8 mouse cellular contexts compared by ENCODE assay signal in the genomic region with DNA sequence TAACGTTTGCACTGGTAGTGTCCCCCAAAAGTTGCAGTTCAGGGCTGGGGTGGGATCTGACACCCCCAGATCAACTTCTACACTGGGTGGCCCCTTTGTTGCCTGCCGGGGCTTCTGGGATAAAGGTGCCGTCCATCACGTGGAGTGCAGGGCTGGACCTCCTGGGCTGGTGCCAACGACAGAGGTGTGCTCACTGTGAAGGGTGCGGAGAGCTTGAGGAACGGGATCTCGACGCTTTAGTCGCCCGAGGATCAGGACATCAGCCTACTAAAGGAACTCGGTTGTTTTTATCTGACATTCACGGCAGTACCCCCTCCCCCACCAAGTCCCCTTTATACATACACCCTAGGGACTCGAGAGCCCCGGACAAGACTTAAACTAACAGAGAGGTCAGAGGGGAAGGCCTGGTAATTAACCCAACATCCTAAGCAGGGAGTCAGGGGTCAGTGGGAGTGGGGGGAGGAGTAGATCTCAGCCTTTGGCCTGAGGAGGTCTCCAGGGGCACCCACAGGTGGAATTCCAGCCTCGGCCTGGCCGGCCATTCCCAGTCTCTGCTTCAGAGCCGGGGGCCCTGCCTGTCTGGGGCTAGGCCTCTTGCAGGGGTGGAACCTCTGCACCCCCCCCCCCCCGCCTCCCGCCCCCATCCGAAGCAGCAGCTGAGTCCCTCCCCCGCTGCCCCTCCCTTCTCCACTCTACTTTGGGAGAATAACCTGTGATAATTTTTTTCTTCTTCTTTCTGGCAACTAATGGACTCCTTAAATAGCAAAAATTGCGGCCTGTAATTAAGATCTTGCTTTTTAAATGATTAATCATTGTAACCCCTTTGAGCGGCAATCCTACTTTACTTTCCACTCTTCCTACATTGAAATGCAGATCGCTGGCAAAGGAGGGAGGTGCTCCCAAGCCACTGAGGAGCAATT. TPM values are rescaled to one million over a fixed set of nuclear protein-coding genes. Genes with fewer than 3 reads are reported as not detected.
DNase-seq lines count a peak whose midpoint lies in the region; ATAC-seq and TF ChIP-seq lines count a peak whose summit lies in the region.

No protein-coding gene starts in this region.

- no peaks in the 10 kb centered on the region for H3K9me3 ChIP-seq in heart, embryonic 11.5 days (replicated peaks; ENCODE audit: control insufficient read depth, low read length)
- no peaks in the 10 kb centered on the region for H3K9me3 ChIP-seq in ES-E14 (ENCODE audit: control insufficient read depth, insufficient read depth, low read depth, low read length)
- H3K9me3 ChIP-seq in hindbrain, embryonic 10.5 days: no peaks in the 10 kb centered on the region

- H3K27ac ChIP-seq in heart, embryonic 11.5 days (ENCODE audit: low read depth, low read length): no peak overlapping the region
- H3K27ac ChIP-seq in ES-E14 (ENCODE audit: insufficient read depth, low read depth, low read length, poor library complexity, severe bottlenecking): no peak overlapping the region
- peak overlapping the region; percentile 87 for H3K27ac ChIP-seq in hindbrain, embryonic 10.5 days

- H3K27me3 ChIP-seq in heart, embryonic 11.5 days (ENCODE audit: control insufficient read depth, insufficient read depth, low read length): peaks cover 74% of the 10 kb centered on the region
- H3K27me3 ChIP-seq in hindbrain, embryonic 10.5 days (ENCODE audit: insufficient read depth, poor library complexity, severe bottlenecking): peaks cover 100% of the 10 kb centered on the region

- intact Hi-C loops in heart, postnatal 36 days (cut with DNase I): no loop called here

- ATAC-seq in heart, embryonic 11.5 days (replicated peaks; ENCODE audit: insufficient number of reproducible peaks, low FRiP score, low TSS enrichment): no peak; the same call in 1 of the 2 replicates

- no peaks in the 10 kb centered on the region for H3K36me3 ChIP-seq in heart, embryonic 11.5 days (ENCODE audit: control insufficient read depth, insufficient read depth, low read length)
- H3K36me3 ChIP-seq in ES-E14 (ENCODE audit: control insufficient read depth, insufficient read depth, low read length, poor library complexity, severe bottlenecking): no peaks in the 10 kb centered on the region
- no peaks in the 10 kb centered on the region for H3K36me3 ChIP-seq in hindbrain, embryonic 10.5 days

- peak overlapping the region; percentile 71 for H3K4me2 ChIP-seq in heart, embryonic 11.5 days

- in situ Hi-C loops in ES-E14 (cut with MboI; ENCODE audit: low sequenced_read_pairs in 2 of 2, unreplicated experiment in 2 of 2): no loop called here

- 4% methylated on average over 25 of the region's 25 CpGs for WGBS in heart, embryonic 11.5 days (ENCODE audit: insufficient replicate concordance)
- WGBS in hindbrain, embryonic 10.5 days: under 1% methylated on average over 25 of the region's 25 CpGs

- DNase-seq in heart, postnatal 36 days: no peak
- no peak for DNase-seq in ES-E14 (ENCODE audit: low read depth, low spot score)
- DNase-seq in hindbrain, embryonic 10.5 days (ENCODE audit: low spot score): peak; percentile 52
- DNase-seq in mesoderm, embryonic 11.5 days (ENCODE audit: low read depth, low spot score): peak; percentile 54
- DNase-seq in layer of hippocampus, adult 9-10 months (ENCODE audit: low spot score): no peak
- no peak for DNase-seq in adrenal gland, postnatal 25 days
- no peak for DNase-seq in urinary bladder, postnatal 10 days (ENCODE audit: low spot score)

- peaks cover 22% of the 10 kb centered on the region for H3K4me1 ChIP-seq in heart, embryonic 11.5 days (ENCODE audit: control insufficient read depth, insufficient read depth, low read length)
- H3K4me1 ChIP-seq in ES-E14 (ENCODE audit: control insufficient read depth in 2 of 2, insufficient read depth in 2 of 2, low read length in 2 of 2, poor library complexity in 1 of 2): peaks cover 0 to 12% of the 10 kb centered on the region in 2 experiments; a peak in 2 of 4 replicates
- peaks cover 58% of the 10 kb centered on the region for H3K4me1 ChIP-seq in hindbrain, embryonic 10.5 days (replicated peaks)

- peak overlapping the region; percentile 61; the same call in 1 of the 2 replicates for H3K9ac ChIP-seq in heart, embryonic 11.5 days (ENCODE audit: low read depth, low read length)
- peak overlapping the region; percentile 59; the same call in 1 of the 2 replicates for H3K9ac ChIP-seq in ES-E14 (ENCODE audit: insufficient read depth, low read depth, low read length, poor library complexity, severe bottlenecking)

- peak overlapping the region; percentile 30 for H3K4me3 ChIP-seq in heart, embryonic 11.5 days (ENCODE audit: low read depth, low read length)
- peak overlapping the region; percentile 64 to 72; a peak in 3 of 4 replicates for H3K4me3 ChIP-seq in ES-E14 (ENCODE audit: insufficient read depth in 1 of 2, low read depth in 1 of 2, low read length in 2 of 2, poor library complexity in 1 of 2, severe bottlenecking in 1 of 2)
- peak overlapping the region; percentile 46 for H3K4me3 ChIP-seq in hindbrain, embryonic 10.5 days

TF ChIP-seq in ES-E14, 5 proteins besides CTCF, POLR2A, EP300 and RAD21:
- TF ChIP-seq CHD2 (IDR thresholded peaks at IDR 0.05; ENCODE audit: low read depth, low read length): no peak
- no peak for TF ChIP-seq ZC3H11A (IDR thresholded peaks at IDR 0.05; ENCODE audit: borderline replicate concordance, low read depth, low read length)

RNA-seq across cellular contexts. Expression of gene Rhcg, which starts 39.3 kb away (rescaled TPM):
- polyA plus RNA-seq in heart, embryonic 11.5 days (2014; fragmentation: Nextera tagmentation; extraction: Ambion mirVana): not detected in 2 replicates
- total RNA-seq in heart, postnatal 36 days (2021): not detected
- 1.0 and 1.5 TPM in 2 replicates for total RNA-seq in ES-E14 (2012; rRNA removed)
- polyA plus RNA-seq in hindbrain, embryonic 10.5 days (2016; fragmentation: Nextera tagmentation; extraction: Ambion mirVana): 0.12 and 0.67 TPM in 2 replicates
- total RNA-seq in adrenal gland, postnatal 25 days (2021): 14.6 and 14.9 TPM in 2 replicates

Comparison
In these comparisons a context has a peak if more than half of its experiments do, and no peak if none do; other contexts are left out.
1. DNase-seq: peak in hindbrain, embryonic 10.5 days (single experiment) and mesoderm, embryonic 11.5 days (single experiment); none in heart, postnatal 36 days (0 of 2), ES-E14 (single experiment), layer of hippocampus, adult 9-10 months (single experiment), adrenal gland, postnatal 25 days (single experiment) and urinary bladder, postnatal 10 days (single experiment).
2. Peak in every context shown above with its lines, with median percentiles within 50 percentile points of each other: H3K4me3 ChIP-seq.